Comparison of ENCODE assay signal across 30 mouse cellular contexts in genomic region chr7:92890618-92891230, GRCm38 (mm10). TPM values are rescaled to one million over a fixed set of nuclear protein-coding genes. Genes with fewer than 3 reads are reported as not detected.
DNase-seq lines count a peak whose midpoint lies in the region; ATAC-seq and TF ChIP-seq lines count a peak whose summit lies in the region.
"Had no signal": no experiment of that assay in that cellular context is flagged by ENCODE, and none has a peak within 500 bp of the region (broad histone marks: within the 10 kb centered on the region; RNA-seq: fewer than 3 reads in every experiment).

No protein-coding gene starts in this region.

- H3K9me3 ChIP-seq in heart, postnatal 0 days (replicated peaks; ENCODE audit: control insufficient read depth, low read length): 0 out of 2 replicates have a peak, but pooled peaks cover 2% of the 10 kb centered on the region
- H3K9me3 ChIP-seq: embryonic facial prominence, embryonic 10.5 days; embryonic facial prominence, embryonic 15.5 days; forebrain, embryonic 12.5 days; hindbrain, embryonic 15.5 days; midbrain, embryonic 15.5 days; neural tube, embryonic 12.5 days had no signal

- ATAC-seq in heart, postnatal 0 days (ENCODE audit: insufficient read depth, low read depth): 0 out of 2 replicates have a peak, but pooled peaks have one; percentile 24
- ATAC-seq: activated CD4-positive, CD25-positive, alpha-beta regulatory T cell, adult 4 months; forebrain, postnatal 0 days; inflammation-experienced regulatory T-cells, adult 6 months; midbrain, embryonic 15.5 days had no signal

- no peak overlapping the region for H3K4me3 ChIP-seq in heart, adult 2 months
- no peak overlapping the region for H3K4me3 ChIP-seq in heart, postnatal 0 days (ENCODE audit: low read depth, low read length)
- H3K4me3 ChIP-seq: embryonic facial prominence, embryonic 10.5 days; embryonic facial prominence, embryonic 15.5 days; forebrain, embryonic 12.5 days; hindbrain, embryonic 15.5 days; midbrain, embryonic 15.5 days; neural tube, embryonic 12.5 days had no signal

- H3K36me3 ChIP-seq in heart, adult 2 months (ENCODE audit: control insufficient read depth, insufficient read depth, low read length): peaks cover 5% of the 10 kb centered on the region; the same call in 1 of the 2 replicates
- no peaks in the 10 kb centered on the region for H3K36me3 ChIP-seq in heart, postnatal 0 days (replicated peaks; ENCODE audit: control insufficient read depth, insufficient read depth, low read length)
- H3K36me3 ChIP-seq: embryonic facial prominence, embryonic 15.5 days; forebrain, embryonic 12.5 days; hindbrain, embryonic 15.5 days; midbrain, embryonic 15.5 days; neural tube, embryonic 12.5 days had no signal

- H3K4me1 ChIP-seq in heart, adult 2 months (ENCODE audit: control insufficient read depth, insufficient read depth, low read length): peaks cover 5% of the 10 kb centered on the region
- H3K4me1 ChIP-seq in heart, postnatal 0 days (ENCODE audit: control insufficient read depth, insufficient read depth): 0 out of 2 replicates have a peak, but pooled peaks cover 5% of the 10 kb centered on the region
- H3K4me1 ChIP-seq: embryonic facial prominence, embryonic 15.5 days; forebrain, embryonic 12.5 days; hindbrain, embryonic 15.5 days; midbrain, embryonic 15.5 days; neural tube, embryonic 12.5 days had no signal

- H3K4me2 ChIP-seq in heart, postnatal 0 days (ENCODE audit: low read depth, low read length): no peak overlapping the region
- H3K4me2 ChIP-seq: embryonic facial prominence, embryonic 15.5 days; forebrain, embryonic 12.5 days; hindbrain, embryonic 15.5 days; midbrain, embryonic 15.5 days; neural tube, embryonic 12.5 days had no signal

- intact Hi-C loops in heart, adult 2 months (cut with DNase I): no loop called here
- intact Hi-C loops in heart, postnatal 36 days (cut with DNase I): loop anchor here (5.0 kb wide), 1 partner anchor 202 kb away; no protein-coding TSS in a partner anchor
- intact Hi-C loops in heart, postnatal 25 days (cut with DNase I): loop anchor here (5.0 kb wide), 1 partner anchor 202 kb away; no protein-coding TSS in a partner anchor

- no peak for DNase-seq in heart, adult 2 months
- no peak for DNase-seq in heart, postnatal 36 days
- DNase-seq in heart, postnatal 0 days (ENCODE audit: low spot score): peak; percentile 18
- DNase-seq in heart, postnatal 25 days (ENCODE audit: low spot score): no peak
- DNase-seq in lung, postnatal 10 days: peak; percentile 35
- DNase-seq in lung, postnatal 25 days (ENCODE audit: low spot score): no peak
- DNase-seq in NIH3T3 (ENCODE audit: low read depth): peak; percentile 4
- DNase-seq in gastrocnemius, postnatal 4 days (ENCODE audit: low spot score in 2 of 2): no peak
- DNase-seq: adrenal gland, adult 2 months; adrenal gland, postnatal 36 days; cerebellum, adult 8-10 months; cerebellum, postnatal 25 days; forebrain, postnatal 0 days; kidney, adult 11 months; kidney, postnatal 25 days; liver; right cerebral cortex, adult 18-20 months; thymus, adult 18-20 months; thymus, postnatal 36 days had no signal

- TF ChIP-seq CTCF in heart, adult 2 months (IDR thresholded peaks at IDR 0.05): no peak
- TF ChIP-seq CTCF in heart, postnatal 0 days (IDR thresholded peaks at IDR 0.05; ENCODE audit: low read depth): no peak

- no peaks in the 10 kb centered on the region for H3K79me2 ChIP-seq in heart, adult 2 months (replicated peaks; ENCODE audit: control insufficient read depth, insufficient read depth, low read length)

- no peak for TF ChIP-seq POLR2A in heart, adult 2 months (IDR thresholded peaks at IDR 0.05; ENCODE audit: insufficient read depth, low read depth, low read length)

- H3K27ac ChIP-seq in heart, adult 2 months: peak overlapping the region; percentile 20
- H3K27ac ChIP-seq in heart, postnatal 0 days (ENCODE audit: low read depth): peak overlapping the region; percentile 38
- H3K27ac ChIP-seq: embryonic facial prominence, embryonic 10.5 days; embryonic facial prominence, embryonic 15.5 days; forebrain, embryonic 12.5 days; hindbrain, embryonic 15.5 days; liver, embryonic 14.5 days; macrophage; midbrain, embryonic 15.5 days; neural tube, embryonic 12.5 days; stomach, postnatal 0 days had no signal

- H3K9ac ChIP-seq in heart, adult 2 months (ENCODE audit: low read depth, low read length): no peak overlapping the region
- no peak overlapping the region for H3K9ac ChIP-seq in heart, postnatal 0 days (replicated peaks; ENCODE audit: low read depth, low read length)
- H3K9ac ChIP-seq: embryonic facial prominence, embryonic 15.5 days; forebrain, embryonic 12.5 days; forebrain, postnatal 0 days; hindbrain, embryonic 15.5 days; liver, embryonic 14.5 days; midbrain, embryonic 15.5 days; neural tube, embryonic 12.5 days had no signal

- TF ChIP-seq EP300 in heart, adult 2 months (IDR thresholded peaks at IDR 0.05; ENCODE audit: insufficient read depth, low read depth, low read length): no peak
- no peak for TF ChIP-seq EP300 in heart, postnatal 0 days (IDR thresholded peaks at IDR 0.05; ENCODE audit: low read depth)

- WGBS in heart, adult 2 months: 28% methylated on average over 4 of the region's 4 CpGs
- 34% methylated on average over 4 of the region's 4 CpGs for WGBS in heart, postnatal 0 days

- H3K27me3 ChIP-seq in heart, adult 2 months (ENCODE audit: control insufficient read depth, insufficient read depth, low read length): no peaks in the 10 kb centered on the region
- no peaks in the 10 kb centered on the region for H3K27me3 ChIP-seq in heart, postnatal 0 days (ENCODE audit: control insufficient read depth, insufficient read depth, low read length)
- H3K27me3 ChIP-seq: embryonic facial prominence, embryonic 15.5 days; forebrain, embryonic 12.5 days; hindbrain, embryonic 15.5 days; midbrain, embryonic 15.5 days; neural tube, embryonic 12.5 days had no signal

RNA-seq across cellular contexts. Expression of gene Prcp, which starts 16.5 kb away (rescaled TPM):
- total RNA-seq in heart, adult 2 months (2021): 10 to 100 TPM; 10.1 to 10.2 TPM
- 13.2 and 18.8 TPM in 2 replicates for polyA plus RNA-seq in heart, adult 2 months (2012; rRNA removed)
- 10 to 100 TPM; 13.6 to 19.3 TPM for total RNA-seq in heart, postnatal 36 days (2021)
- 33.7 and 44.8 TPM in 2 replicates for total RNA-seq in heart, postnatal 0 days (2014; rRNA removed; ENCODE audit: low replicate concordance)
- 18.3 and 18.6 TPM in 2 replicates for polyA plus RNA-seq in heart, postnatal 0 days (2015; fragmentation: Nextera tagmentation; extraction: Ambion mirVana)
- 10 to 100 TPM; 13.7 to 16.5 TPM for total RNA-seq in heart, postnatal 25 days (2021)
- 10 to 100 TPM; 32.0 to 32.1 TPM for total RNA-seq in gastrocnemius, postnatal 4 days (2021)

RNA-seq across cellular contexts. Expression of gene Ddias, which starts 16.7 kb away (rescaled TPM):
- total RNA-seq in heart, adult 2 months (2021): under 1 TPM; 0.30 to 0.44 TPM
- 0.09 and 0.16 TPM in 2 replicates for polyA plus RNA-seq in heart, adult 2 months (2012; rRNA removed)
- total RNA-seq in heart, postnatal 36 days (2021): 1 to 10 TPM in 1 of 2 experiments, under 1 TPM in 1; 0.46 to 1.1 TPM
- total RNA-seq in heart, postnatal 0 days (2014; rRNA removed; ENCODE audit: low replicate concordance): 3.5 and 7.5 TPM in 2 replicates
- polyA plus RNA-seq in heart, postnatal 0 days (2015; fragmentation: Nextera tagmentation; extraction: Ambion mirVana): 3.1 and 3.4 TPM in 2 replicates
- total RNA-seq in heart, postnatal 25 days (2021): under 1 TPM; 0.31 to 0.36 TPM
- total RNA-seq in gastrocnemius, postnatal 4 days (2021): 1 to 10 TPM; 2.7 to 3.4 TPM
- polyA plus RNA-seq: adrenal gland, adult 2 months had no signal

Comparison
In these comparisons a context has a peak if more than half of its experiments do, and no peak if none do; other contexts are left out.
1. DNase-seq: peak in heart, postnatal 0 days (single experiment), lung, postnatal 10 days (single experiment) and NIH3T3 (single experiment); none in heart, adult 2 months (0 of 2), heart, postnatal 36 days (0 of 2), heart, postnatal 25 days (single experiment), lung, postnatal 25 days (single experiment) and gastrocnemius, postnatal 4 days (0 of 2).